Mouse (Mus musculus) lung, adult 2 months (tissue): ENCODE data around the gene Csnk1e. TPM values are rescaled to one million over a fixed set of nuclear protein-coding genes. Genes with fewer than 3 reads are reported as not detected.
A peak's percentile ranks its signal among the peaks of the same experiment; 100 is the strongest.
"Not testable (repeated sequence)": the region's sequence is repeated elsewhere in the genome, so short reads cannot be mapped to it uniquely, and the experiment has no call there.

Experiments
- DNase-seq: peaks from one replicate; pipeline ENCODE4 v3.0.0; 2022
- H3K4me1 ChIP-seq: fragments of 200-500 bp; 2 replicates; pipeline ENCODE4 v1.6.1; 2011; ENCODE audit warnings: low read length; ENCODE audit not compliant: control insufficient read depth, insufficient read depth
- H3K4me3 ChIP-seq: fragments of 200-500 bp; replicated peaks from 2 replicates; pipeline ENCODE3; 2011; ENCODE audit warnings: low read depth, mild to moderate bottlenecking, control low read depth, low read length; ENCODE audit errors: extremely low read depth
- CTCF ChIP-seq: fragments of 200-500 bp; IDR thresholded peaks from 2 replicates; pipeline ENCODE4 v1.5.1; 2011; ENCODE audit warnings: mild to moderate bottlenecking, low read length, control low read depth; ENCODE audit not compliant: insufficient read depth
- POLR2A ChIP-seq: fragments of 200-500 bp; IDR thresholded peaks from 2 replicates; pipeline ENCODE4 v1.6.1; 2011; ENCODE audit warnings: low read depth, mild to moderate bottlenecking, control low read depth, low read length, borderline replicate concordance; ENCODE audit errors: extremely low read depth
- WGBS: fragments of 180-500 bp; shearing (Covaris S2); methylation state at CpG from one replicate; pipeline ENCODE4 v1.1.7; 2018; 5-methylcytosine and 5-hydroxymethylcytosine counted together
- polyA plus RNA-seq: library from polyadenylated mRNA; depleted of rRNA; stranded (reverse); fragments of >200 nt; gene quantifications from 2 replicates; pipeline ENCODE4 v1.2.3, GENCODE M21; 2012

Csnk1e gene
- polyA plus RNA-seq, 1 experiment, result 109 TPM

- DNase-seq, result no peak
- Histone ChIP-seq H3K4me1 (no peaks in the 10 kb centered on the region), H3K4me3 (no peak overlapping the region)
- WGBS, result 53% methylated on average over 12 of the region's 12 CpGs
- no peak for TF ChIP-seq CTCF
- TF ChIP-seq POLR2A, result no peak
Observed at GRCm38 (mm10) chr15:79473638-79474355, 18.4 kb upstream of the Csnk1e start.

GRCm38 (mm10) chr15:79473042-79473441 lies 17.7 kb upstream of the Csnk1e start:
- WGBS, result 86% methylated on average over 5 of the region's 5 CpGs
- H3K4me3 ChIP-seq, result no peak overlapping the region

GRCm38 (mm10) chr15:79471095-79471494 lies 15.7 kb upstream of the Csnk1e start:
- no peak for DNase-seq
- Histone ChIP-seq H3K4me1 (no peaks in the 10 kb centered on the region; the same call in 1 of the 2 replicates), H3K4me3 (no peak overlapping the region)
- TF ChIP-seq CTCF, result no peak
- no peak for TF ChIP-seq POLR2A
- WGBS, result 38% methylated on average over 10 of the region's 10 CpGs

More at GRCm38 (mm10) chr15:79473042-79473441, 17.7 kb upstream of the Csnk1e start:
- DNase-seq, result no peak
- peak; percentile 23; the same call in 1 of the 2 replicates for TF ChIP-seq CTCF
- no peak for TF ChIP-seq POLR2A
- no peaks in the 10 kb centered on the region for H3K4me1 ChIP-seq

DNA sequence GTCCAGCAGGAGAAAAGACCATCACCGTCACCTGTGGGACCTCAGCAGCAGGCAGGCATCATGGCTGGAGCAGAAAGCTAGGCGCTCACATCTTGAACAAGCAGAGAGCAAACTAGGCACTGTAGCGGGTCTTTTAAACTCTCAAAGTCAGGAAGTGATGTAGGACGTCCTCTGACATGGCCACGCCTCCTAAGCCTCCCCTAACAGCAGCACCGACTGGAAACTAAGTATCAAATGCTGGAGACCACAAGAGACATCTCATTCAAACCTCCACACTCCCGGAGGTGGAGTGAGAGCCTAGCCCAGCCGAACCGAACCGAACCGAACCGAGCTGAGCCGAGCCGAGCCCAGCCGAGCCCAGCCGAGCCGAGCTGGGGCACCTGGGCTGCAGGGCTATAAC lies 15.2 kb upstream of the Csnk1e start:
- 29% methylated on average over 17 of the region's 17 CpGs for WGBS
- DNase-seq, result peak; percentile 25
- Histone ChIP-seq H3K4me3 (peak overlapping the region; percentile 11), H3K4me1 (no peaks in the 10 kb centered on the region; the same call in 1 of the 2 replicates)
- TF ChIP-seq POLR2A (no peak), CTCF (no peak)

- TF ChIP-seq CTCF (no peak), POLR2A (no peak)
- 64% methylated on average over 5 of the region's 5 CpGs for WGBS
- no peak overlapping the region for H3K4me3 ChIP-seq
- no peak for DNase-seq
- no peaks in the 10 kb centered on the region; the same call in 1 of the 2 replicates for H3K4me1 ChIP-seq
Observed at GRCm38 (mm10) chr15:79469577-79469976, 14.2 kb upstream of the Csnk1e start.

GRCm38 (mm10) chr15:79466601-79467286 lies 11.4 kb upstream of the Csnk1e start:
- Histone ChIP-seq H3K4me3 (no peak overlapping the region), H3K4me1 (no peaks in the 10 kb centered on the region; the same call in 1 of the 2 replicates)
- 8% methylated on average over 18 of the region's 18 CpGs for WGBS
- DNase-seq, result peak; percentile 89
- TF ChIP-seq POLR2A (no peak; the same call in 1 of the 2 replicates), CTCF (peak; percentile 99)

- no peak overlapping the region for H3K4me3 ChIP-seq
- H3K4me1 ChIP-seq, result peaks cover 6% of the 10 kb centered on the region; the same call in 1 of the 2 replicates
- TF ChIP-seq CTCF, result no peak
- no peak for TF ChIP-seq POLR2A
- no peak for DNase-seq
- WGBS, result 42% methylated on average over 6 of the region's 6 CpGs
Observed at GRCm38 (mm10) chr15:79456546-79456945, 1.2 kb upstream of the Csnk1e start.

- not testable (repeated sequence) for H3K4me3 ChIP-seq, H3K4me1 ChIP-seq, DNase-seq
- 34% methylated on average over 6 of the region's 6 CpGs for WGBS
Observed at GRCm38 (mm10) chr15:79456104-79456503, 738 bp upstream of the Csnk1e start.

DNA sequence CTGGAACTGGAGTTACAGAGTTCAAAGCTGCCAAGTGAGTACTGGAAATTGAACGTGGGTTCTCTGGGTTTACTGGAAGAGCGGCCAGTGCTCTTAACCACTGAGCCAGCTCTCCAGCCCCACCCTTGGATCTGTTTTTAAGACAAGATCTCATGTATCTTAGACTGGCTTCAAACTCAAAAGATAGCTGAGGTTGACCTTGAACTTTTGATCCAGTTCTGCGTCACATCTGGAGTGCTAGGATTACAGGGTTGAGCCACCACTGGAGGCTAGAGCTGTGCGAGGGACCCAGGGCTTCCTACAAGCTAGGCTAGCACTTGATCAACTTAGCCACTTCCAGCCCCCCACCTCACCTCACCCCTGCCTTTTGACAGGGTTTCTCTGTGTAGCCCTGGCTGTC lies 1.5 kb downstream of the Csnk1e start:
- TF ChIP-seq POLR2A (no peak), CTCF (no peak)
- DNase-seq, result no peak
- peaks cover 6% of the 10 kb centered on the region; the same call in 1 of the 2 replicates for H3K4me1 ChIP-seq
- 96% methylated on average over 4 of the region's 4 CpGs for WGBS
- H3K4me3 ChIP-seq, result no peak overlapping the region

- 97% methylated on average over 3 of the region's 3 CpGs for WGBS
- TF ChIP-seq POLR2A (no peak), CTCF (no peak)
- no peak for DNase-seq
Observed at GRCm38 (mm10) chr15:79448041-79448440, 7.3 kb downstream of the Csnk1e start.

More at GRCm38 (mm10) chr15:79448041-79448440, 7.3 kb downstream of the Csnk1e start:
- H3K4me3 ChIP-seq, result no peak overlapping the region
- no peaks in the 10 kb centered on the region for H3K4me1 ChIP-seq
